Mouse (Mus musculus) thymus, adult 2 months (tissue): ENCODE measurements around the gene Tmem52.

Experiments used
- CTCF ChIP-seq: fragments of 200-500 bp; IDR thresholded peaks from 2 replicates; pipeline ENCODE4 v1.5.1; 2012; ENCODE audit warnings: mild to moderate bottlenecking, control low read depth, low read length, moderate library complexity, borderline replicate concordance; ENCODE audit not compliant: control insufficient read depth, poor library complexity, insufficient read depth; ENCODE audit errors: extremely low read depth
- POLR2A ChIP-seq: fragments of 200-500 bp; IDR thresholded peaks from 2 replicates; pipeline ENCODE4 v1.6.1; 2012; ENCODE audit warnings: mild to moderate bottlenecking, low read length, control low read depth, moderate library complexity; ENCODE audit not compliant: control insufficient read depth, poor library complexity, insufficient read depth; ENCODE audit errors: extremely low read depth

GRCm38 (mm10) chr4:155451597-155451996, 17.3 kb upstream of the Tmem52 start:
- TF ChIP-seq CTCF (no peak), POLR2A (no peak)
